Mouse (Mus musculus) frontal cortex, adult 2 months (tissue): ENCODE data around the gene 0610030E20Rik. TPM values are rescaled to one million over a fixed set of nuclear protein-coding genes. Genes with fewer than 3 reads are reported as not detected.

Source experiments
- DNase-seq, 2 experiments: peaks; one replicate each; pipeline ENCODE4 v3.0.0; 2022; ENCODE audit warnings: low spot score in 1 of 2; ENCODE audit errors: extremely low spot score in 1 of 2
- polyA plus RNA-seq: library from polyadenylated mRNA; depleted of rRNA; stranded (reverse); fragments of >200 nt; gene quantifications from 2 replicates; pipeline ENCODE4 v1.2.3, GENCODE M21; 2012

0610030E20Rik gene
- polyA plus RNA-seq, 1 experiment, result 20.0 TPM

- DNase-seq, result no peak
These were observed 20.4 kb downstream of the 0610030E20Rik start for GRCm38 (mm10) chr6:72367460-72367974.

GRCm38 (mm10) chr6:72369557-72369956 is 22.4 kb downstream of the 0610030E20Rik start:
- no peak for DNase-seq

GRCm38 (mm10) chr6:72370091-72370490 is 23.0 kb downstream of the 0610030E20Rik start:
- no peak for DNase-seq

- DNase-seq, result peak in 1 of 2 experiments; percentile 79
These were observed 24.0 kb downstream of the 0610030E20Rik start for GRCm38 (mm10) chr6:72371147-72371546.

DNA sequence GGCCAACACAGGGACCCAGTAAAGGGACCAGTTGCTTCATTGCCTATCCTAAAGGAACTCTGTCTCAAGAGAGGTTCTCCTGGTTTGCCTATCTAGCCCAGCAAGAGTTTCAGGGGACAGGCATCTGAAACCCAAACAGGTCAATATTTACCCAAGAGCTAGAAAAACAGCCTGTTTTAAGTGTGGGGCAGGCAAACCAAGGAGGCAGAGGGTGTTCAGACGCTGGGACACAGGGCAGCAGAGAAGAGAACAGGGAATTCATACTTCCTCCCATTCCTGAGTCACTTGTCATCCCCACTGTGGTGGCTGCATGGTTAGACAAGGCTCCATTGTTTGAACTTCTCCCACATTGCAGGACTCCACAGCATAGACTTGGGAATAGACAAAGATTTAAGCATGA is 24.5 kb downstream of the 0610030E20Rik start:
- DNase-seq, result no peak

DNA sequence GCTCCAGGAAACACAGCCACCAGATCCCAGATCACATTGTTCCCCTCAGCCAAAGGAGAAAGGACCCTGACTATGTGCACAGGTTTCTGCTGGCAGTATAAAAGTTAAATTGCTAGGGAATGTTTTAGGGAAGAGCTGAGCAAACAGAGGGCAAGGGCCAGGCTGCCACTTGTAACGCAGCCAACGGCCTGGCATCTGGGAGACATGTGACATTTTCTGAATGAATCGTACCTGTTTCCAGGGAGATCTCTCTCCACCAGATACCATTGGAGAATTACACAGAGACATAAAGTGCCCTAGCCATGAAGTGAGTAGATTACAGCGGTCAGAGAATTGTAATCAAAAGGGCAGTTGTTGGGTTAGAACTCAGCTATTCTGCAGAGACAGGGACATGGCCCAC is 26.1 kb downstream of the 0610030E20Rik start:
- no peak for DNase-seq

- no peak for DNase-seq
These were observed 27.1 kb downstream of the 0610030E20Rik start for GRCm38 (mm10) chr6:72374206-72374605.

- DNase-seq, result no peak
These were observed 27.9 kb downstream of the 0610030E20Rik start for GRCm38 (mm10) chr6:72374820-72375563.

DNA sequence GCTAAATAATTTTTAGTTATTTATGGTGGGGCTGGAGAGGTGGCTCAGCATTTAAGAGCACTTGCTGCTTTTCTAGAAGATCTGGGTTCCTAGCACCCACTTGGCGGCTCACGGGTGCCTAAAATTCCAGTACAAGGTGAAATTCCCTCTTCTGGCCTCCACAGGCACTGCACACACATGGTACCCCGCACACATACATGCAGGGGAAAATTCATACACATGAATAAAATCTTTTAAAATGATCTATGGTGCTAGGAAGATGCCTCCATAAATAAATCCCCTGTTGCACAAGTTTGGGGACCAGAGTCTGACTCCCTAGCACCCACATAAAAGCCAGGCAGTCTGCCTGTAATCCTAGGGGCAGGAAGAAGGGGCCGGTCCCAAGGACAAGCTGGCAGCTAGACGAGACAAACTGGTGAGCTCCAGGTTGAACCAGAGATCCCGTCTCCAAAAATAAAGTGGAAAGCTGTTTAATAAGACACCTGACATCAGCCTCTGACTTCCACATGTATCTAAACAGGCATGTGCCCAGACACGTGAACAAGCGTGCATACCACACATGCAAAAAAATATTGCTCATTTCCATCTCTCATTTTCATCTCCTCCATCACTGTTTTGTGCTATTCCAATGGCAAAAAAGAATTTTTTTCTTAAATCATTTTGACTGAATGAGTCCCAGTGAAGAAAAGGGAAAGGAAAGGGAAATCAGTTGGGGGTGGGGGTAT is 31.6 kb downstream of the 0610030E20Rik start:
- DNase-seq, result no peak

DNA sequence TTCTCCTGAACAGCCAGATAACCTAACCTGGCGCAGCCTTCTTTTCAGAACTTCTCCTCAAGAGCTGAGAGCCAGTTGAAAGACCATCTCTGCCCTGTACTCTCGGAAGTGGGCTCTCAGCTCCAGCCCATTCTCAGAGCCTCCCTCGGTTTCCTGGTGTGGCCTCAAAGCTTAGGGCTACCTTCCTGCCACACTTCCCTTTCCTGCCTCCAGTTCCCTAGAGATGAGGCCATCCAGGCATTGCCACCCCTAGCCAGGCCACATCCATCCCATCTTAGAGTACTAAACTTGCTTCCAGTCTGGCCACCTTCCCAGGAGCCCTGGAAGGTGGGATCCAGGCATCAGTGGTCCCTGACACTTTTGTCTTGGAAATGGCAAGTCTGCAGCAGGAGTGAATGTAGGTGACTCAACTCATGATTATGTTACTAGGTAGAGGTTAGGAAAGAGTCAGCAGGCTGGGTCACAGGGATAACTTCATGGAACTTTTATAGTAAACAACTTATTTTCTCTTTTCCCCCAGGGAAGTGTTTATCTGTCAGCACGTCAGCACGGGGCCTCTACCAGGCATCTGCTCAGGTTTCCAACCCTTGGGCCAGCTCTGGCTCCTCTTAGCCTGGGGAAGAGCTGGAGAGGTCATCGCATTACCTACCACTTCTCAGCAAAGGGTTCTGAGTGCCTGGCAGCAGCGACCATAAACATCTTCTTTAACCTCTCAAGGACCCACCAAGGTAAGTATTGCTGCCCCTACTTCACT is 32.4 kb downstream of the 0610030E20Rik start:
- no peak for DNase-seq

GRCm38 (mm10) chr6:72380131-72380770 is 33.1 kb downstream of the 0610030E20Rik start, which contains the start of gene Vamp5:
Gene Vamp5 (minus strand): TSS chr6:72380468.
- no peak for DNase-seq

DNA sequence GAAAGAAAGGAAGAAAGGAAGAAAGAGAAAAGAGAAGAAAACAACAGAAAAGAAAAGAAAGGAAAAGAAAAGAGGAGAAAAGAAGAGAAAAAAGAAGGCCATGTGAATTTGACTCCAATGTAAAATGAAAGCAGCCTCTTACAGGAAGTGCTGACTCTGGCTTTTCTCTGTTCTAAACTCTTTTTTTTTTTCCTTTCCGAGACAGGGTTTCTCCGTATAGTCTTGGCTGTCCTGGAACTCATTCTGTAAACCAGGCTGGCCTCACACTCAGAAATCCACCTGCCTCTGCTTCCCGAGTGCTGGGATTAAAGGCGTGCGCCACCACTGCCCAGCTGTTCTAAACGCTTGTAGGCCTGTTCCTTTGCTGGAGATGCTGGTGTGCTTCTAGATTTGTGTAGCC is 35.4 kb downstream of the 0610030E20Rik start:
- no peak for DNase-seq

DNA sequence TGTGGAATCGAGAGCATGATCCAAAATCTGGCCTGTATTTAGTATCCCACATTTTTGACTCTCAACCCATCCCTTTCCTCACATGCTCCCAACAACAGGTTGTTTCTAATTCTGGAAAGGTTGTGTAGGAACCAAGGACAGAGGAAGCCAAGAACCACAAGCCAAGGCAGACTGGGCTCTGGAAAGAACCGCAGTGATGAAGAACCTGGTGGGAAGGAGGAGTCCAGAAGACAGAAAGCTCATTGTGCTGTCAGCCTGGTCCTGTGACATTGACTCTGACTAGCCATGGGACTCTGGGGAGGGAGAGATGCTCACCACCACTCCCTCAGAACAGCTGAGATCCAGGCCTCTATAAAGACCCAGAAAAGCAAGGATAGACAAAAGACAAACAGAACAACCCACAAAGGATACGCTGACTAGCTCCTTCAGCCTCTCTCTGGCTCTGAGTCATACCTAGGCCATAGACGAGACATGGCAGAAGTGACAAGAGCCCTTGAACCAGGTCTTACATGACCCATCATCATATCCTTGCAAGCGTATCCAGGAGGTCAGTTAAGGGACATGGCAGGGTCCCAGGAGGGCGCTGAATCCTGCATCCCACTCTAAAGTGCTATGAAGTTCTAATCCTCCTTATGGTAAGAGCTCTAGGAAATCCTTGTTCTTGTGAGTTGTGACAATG is 36.2 kb downstream of the 0610030E20Rik start:
- no peak for DNase-seq

GRCm38 (mm10) chr6:72383952-72384351 is 36.8 kb downstream of the 0610030E20Rik start:
- no peak for DNase-seq

- DNase-seq, result no peak
These were observed 38.1 kb downstream of the 0610030E20Rik start for GRCm38 (mm10) chr6:72385258-72385657.

GRCm38 (mm10) chr6:72386561-72386960 is 39.4 kb downstream of the 0610030E20Rik start:
- no peak for DNase-seq

- DNase-seq, result no peak
These were observed 40.7 kb downstream of the 0610030E20Rik start for GRCm38 (mm10) chr6:72387816-72388215.

DNA sequence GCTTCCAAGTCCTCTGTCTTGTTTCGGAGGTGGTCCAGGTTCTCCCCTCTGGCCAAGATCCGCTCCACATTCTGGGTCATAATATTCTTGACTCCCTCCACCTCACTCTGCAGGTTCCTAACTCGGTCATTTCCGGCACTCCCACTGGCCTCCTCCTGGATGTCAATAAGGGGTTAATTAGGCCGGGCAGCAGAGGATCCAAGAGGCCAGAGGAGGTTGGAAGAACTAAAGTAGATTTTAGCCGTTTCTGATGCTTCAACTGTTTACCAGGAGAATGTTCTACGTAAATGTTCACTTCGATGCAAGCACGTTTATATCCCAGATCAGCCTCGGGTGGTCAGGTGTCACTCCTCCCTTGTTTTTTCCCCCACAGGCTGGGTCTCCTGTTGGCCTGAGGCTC is 41.1 kb downstream of the 0610030E20Rik start:
- no peak for DNase-seq

- no peak for DNase-seq
These were observed 41.7 kb downstream of the 0610030E20Rik start for GRCm38 (mm10) chr6:72388791-72389329.
